Mouse (Mus musculus) intestine, embryonic 15.5 days (tissue): ENCODE measurements around the gene Donson. TPM values are rescaled to one million over a fixed set of nuclear protein-coding genes. Genes with fewer than 3 reads are reported as not detected.
A peak's percentile ranks its signal among the peaks of the same experiment; 100 is the strongest.

Experiments used
- ATAC-seq: fragments of 200-750 bp; cut with Nextera tagmentation; 2 replicates; pipeline ENCODE4 v1.8.0; 2017; ENCODE audit warnings: moderate TSS enrichment, moderate library complexity
- H3K27ac ChIP-seq: fragments of 300-500 bp; sonication (generic); 2 replicates; pipeline ENCODE4 v1.5.1; 2015; ENCODE audit warnings: mild to moderate bottlenecking, inconsistent platforms
- H3K27me3 ChIP-seq: fragments of 300-500 bp; sonication (generic); replicated peaks from 2 replicates; pipeline ENCODE4 v1.6.1; 2015; ENCODE audit warnings: inconsistent platforms
- H3K36me3 ChIP-seq: fragments of 300-500 bp; sonication (generic); 2 replicates; pipeline ENCODE4 v1.6.1; 2015; ENCODE audit warnings: inconsistent platforms
- H3K4me1 ChIP-seq: fragments of 300-500 bp; sonication (generic); replicated peaks from 2 replicates; pipeline ENCODE4 v1.6.1; 2015; ENCODE audit warnings: inconsistent platforms
- H3K4me2 ChIP-seq: fragments of 300-500 bp; sonication (generic); replicated peaks from 2 replicates; pipeline ENCODE4 v1.6.1; 2015; ENCODE audit warnings: mild to moderate bottlenecking, inconsistent platforms
- H3K4me3 ChIP-seq: fragments of 300-500 bp; sonication (generic); replicated peaks from 2 replicates; pipeline ENCODE4 v1.5.1; 2015; ENCODE audit warnings: inconsistent platforms
- H3K9ac ChIP-seq: fragments of 300-500 bp; sonication (generic); 2 replicates; pipeline ENCODE4 v1.6.1; 2015; ENCODE audit warnings: inconsistent platforms
- H3K9me3 ChIP-seq: fragments of 300-500 bp; sonication (generic); 2 replicates; pipeline ENCODE4 v1.6.1; 2016; ENCODE audit warnings: inconsistent platforms
- WGBS: fragments of 180-500 bp; shearing (Covaris S2); methylation state at CpG from one replicate; pipeline ENCODE4 v1.1.7; 2015; 5-methylcytosine and 5-hydroxymethylcytosine counted together
- polyA plus RNA-seq: library from polyadenylated mRNA; unstranded; fragments of >200 nt; fragmentation: Nextera tagmentation; extraction: Ambion mirVana; gene quantifications from 2 replicates; pipeline ENCODE4 v1.2.1, GENCODE M21; 2015

Gene Donson
- polyA plus RNA-seq, 1 experiment from 2014 or later = 17.6 TPM

GRCm38 (mm10) chr16:91716927-91717349 lies 28.4 kb upstream of the Donson start:
- Histone ChIP-seq H3K36me3 (peaks cover 19% of the 10 kb centered on the region), H3K9me3 (no peaks in the 10 kb centered on the region), H3K4me2 (no peak overlapping the region), H3K4me1 (no peaks in the 10 kb centered on the region), H3K27me3 (no peaks in the 10 kb centered on the region), H3K27ac (no peak overlapping the region), H3K9ac (no peak overlapping the region), H3K4me3 (no peak overlapping the region)
- peak; percentile 59; the same call in 1 of the 2 replicates for ATAC-seq
- WGBS = 86% methylated on average over 11 of the region's 11 CpGs

DNA sequence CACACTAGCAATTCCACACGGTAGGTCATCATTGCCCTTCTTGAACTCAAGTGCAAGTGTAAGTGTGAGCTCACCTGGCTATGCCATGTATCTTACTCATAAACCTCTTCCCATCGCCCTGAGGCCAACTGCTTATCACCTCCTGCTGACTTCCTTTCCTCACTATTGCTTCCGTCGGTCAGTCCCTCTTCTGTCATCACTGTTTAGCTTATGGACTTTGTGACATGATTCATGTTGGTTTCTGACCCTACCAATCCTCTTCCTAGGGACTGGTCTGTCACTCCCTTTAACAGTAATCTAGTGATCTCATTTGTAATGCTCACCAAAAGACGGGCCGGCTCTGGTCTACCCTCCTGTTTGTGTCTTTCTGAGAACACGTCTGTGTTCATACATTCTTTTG lies 21.7 kb upstream of the Donson start:
- H3K9ac ChIP-seq = no peak overlapping the region
- H3K4me3 ChIP-seq = no peak overlapping the region
- H3K36me3 ChIP-seq = peaks cover 18% of the 10 kb centered on the region
- H3K27me3 ChIP-seq = no peaks in the 10 kb centered on the region
- H3K9me3 ChIP-seq = no peaks in the 10 kb centered on the region
- no peaks in the 10 kb centered on the region for H3K4me1 ChIP-seq
- peak; percentile 58 for ATAC-seq
- H3K4me2 ChIP-seq = no peak overlapping the region
- 72% methylated on average over 7 of the region's 7 CpGs for WGBS
- no peak overlapping the region for H3K27ac ChIP-seq

GRCm38 (mm10) chr16:91704603-91705340 lies 16.2 kb upstream of the Donson start:
- H3K36me3 ChIP-seq = peaks cover 16% of the 10 kb centered on the region
- H3K9me3 ChIP-seq = no peaks in the 10 kb centered on the region
- ATAC-seq = no peak
- no peak overlapping the region for H3K9ac ChIP-seq
- H3K27ac ChIP-seq = no peak overlapping the region
- WGBS = 88% methylated on average over 14 of the region's 14 CpGs
- peaks cover 14% of the 10 kb centered on the region; the same call in 1 of the 2 replicates for H3K4me1 ChIP-seq
- H3K4me3 ChIP-seq = no peak overlapping the region
- no peak overlapping the region for H3K4me2 ChIP-seq
- no peaks in the 10 kb centered on the region for H3K27me3 ChIP-seq

GRCm38 (mm10) chr16:91702771-91703188 lies 14.2 kb upstream of the Donson start:
- no peak overlapping the region for H3K4me3 ChIP-seq
- no peaks in the 10 kb centered on the region for H3K27me3 ChIP-seq
- peaks cover 18% of the 10 kb centered on the region for H3K36me3 ChIP-seq
- H3K9me3 ChIP-seq = no peaks in the 10 kb centered on the region
- ATAC-seq = peak; percentile 95
- H3K27ac ChIP-seq = no peak overlapping the region
- 44% methylated on average over 3 of the region's 3 CpGs for WGBS
- H3K4me2 ChIP-seq = 0 out of 2 replicates have a peak overlapping the region, but pooled peaks have one; percentile 24
- peaks cover 14% of the 10 kb centered on the region; the same call in 1 of the 2 replicates for H3K4me1 ChIP-seq
- H3K9ac ChIP-seq = no peak overlapping the region

DNA sequence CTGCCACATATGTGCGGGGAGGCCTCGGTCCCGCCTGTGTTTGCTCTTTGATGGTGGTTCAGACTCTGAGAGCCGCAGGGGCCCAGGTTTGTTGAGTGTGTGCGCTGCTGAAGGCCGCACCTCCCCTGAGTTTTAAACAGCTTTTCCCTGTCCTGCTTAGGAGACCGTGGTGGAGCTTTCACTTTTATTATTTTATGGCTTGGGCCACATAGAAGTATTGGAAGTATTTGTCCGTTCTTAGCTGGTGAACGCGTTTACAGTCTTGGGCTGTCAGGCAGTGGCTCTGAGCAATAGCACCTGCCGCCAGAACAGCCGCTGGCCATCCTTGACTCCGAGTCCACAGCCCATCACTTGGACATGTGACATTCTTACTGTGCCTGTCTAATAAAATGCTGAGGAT lies 13.3 kb upstream of the Donson start:
- Histone ChIP-seq H3K27ac (peak overlapping the region; percentile 29; the same call in 1 of the 2 replicates), H3K27me3 (no peaks in the 10 kb centered on the region), H3K4me2 (peak overlapping the region; percentile 24; the same call in 1 of the 2 replicates), H3K4me3 (no peak overlapping the region), H3K36me3 (peaks cover 23% of the 10 kb centered on the region), H3K9me3 (no peaks in the 10 kb centered on the region), H3K9ac (no peak overlapping the region), H3K4me1 (peaks cover 14% of the 10 kb centered on the region; the same call in 1 of the 2 replicates)
- peak; percentile 61 for ATAC-seq
- 28% methylated on average over 13 of the region's 13 CpGs for WGBS

- 87% methylated on average over 1 of the region's 1 CpGs for WGBS
- Histone ChIP-seq H3K36me3 (peaks cover 21% of the 10 kb centered on the region), H3K27ac (no peak overlapping the region)
Measured at GRCm38 (mm10) chr16:91698995-91699394, 10.4 kb upstream of the Donson start.

DNA sequence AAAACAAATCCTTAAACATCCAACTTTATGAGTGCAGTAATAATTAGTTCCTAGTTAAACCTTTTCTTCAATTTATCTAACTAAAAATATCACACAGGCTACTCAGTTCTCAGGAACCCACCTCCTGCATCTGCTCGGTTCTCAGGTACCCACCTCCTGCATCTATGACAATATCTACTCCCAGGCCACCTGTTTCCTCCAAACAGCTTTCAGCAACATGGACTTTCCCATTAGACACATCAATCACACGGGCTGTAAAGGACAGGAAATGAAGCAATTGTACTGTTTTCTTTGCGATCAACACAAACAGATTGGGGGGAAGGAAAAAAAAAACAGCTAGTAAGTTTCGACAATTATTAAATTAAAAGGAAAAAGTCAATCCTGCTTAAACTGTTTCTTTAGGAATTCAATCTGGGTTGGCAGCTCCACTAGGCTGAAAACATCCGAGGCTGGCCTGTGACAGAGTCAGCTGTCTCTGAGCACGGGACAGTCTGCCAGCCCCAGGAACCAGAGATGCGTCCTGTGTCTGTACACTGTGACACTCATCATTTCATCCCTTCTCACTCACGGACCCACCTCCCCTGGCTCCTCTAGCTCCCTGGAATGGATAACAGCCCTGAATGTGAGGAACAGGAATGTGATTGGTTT lies 6.7 kb upstream of the Donson start:
- Histone ChIP-seq H3K4me3 (no peak overlapping the region), H3K36me3 (peaks cover 13% of the 10 kb centered on the region), H3K4me1 (no peaks in the 10 kb centered on the region), H3K4me2 (no peak overlapping the region), H3K9me3 (no peaks in the 10 kb centered on the region), H3K27ac (no peak overlapping the region), H3K9ac (no peak overlapping the region), H3K27me3 (no peaks in the 10 kb centered on the region)
- WGBS = 60% methylated on average over 8 of the region's 8 CpGs
- ATAC-seq = peak; percentile 68; the same call in 1 of the 2 replicates

More at GRCm38 (mm10) chr16:91698995-91699394, 10.4 kb upstream of the Donson start:
- Histone ChIP-seq H3K27me3 (no peaks in the 10 kb centered on the region), H3K9ac (no peak overlapping the region), H3K9me3 (no peaks in the 10 kb centered on the region), H3K4me2 (no peak overlapping the region), H3K4me1 (peaks cover 14% of the 10 kb centered on the region; the same call in 1 of the 2 replicates), H3K4me3 (no peak overlapping the region)
- no peak for ATAC-seq

GRCm38 (mm10) chr16:91694455-91695084 lies 6.0 kb upstream of the Donson start:
- 29% methylated on average over 14 of the region's 14 CpGs for WGBS
- Histone ChIP-seq H3K4me3 (no peak overlapping the region), H3K36me3 (peaks cover 13% of the 10 kb centered on the region), H3K27ac (no peak overlapping the region), H3K27me3 (no peaks in the 10 kb centered on the region), H3K9me3 (no peaks in the 10 kb centered on the region), H3K9ac (no peak overlapping the region), H3K4me2 (no peak overlapping the region), H3K4me1 (peaks cover 3% of the 10 kb centered on the region; the same call in 1 of the 2 replicates)
- ATAC-seq = peak; percentile 91

GRCm38 (mm10) chr16:91689791-91690190 lies 1.2 kb upstream of the Donson start:
- no peak overlapping the region for H3K27ac ChIP-seq
- WGBS = 55% methylated on average over 7 of the region's 7 CpGs
- no peak overlapping the region for H3K4me3 ChIP-seq
- no peaks in the 10 kb centered on the region for H3K27me3 ChIP-seq
- no peaks in the 10 kb centered on the region for H3K9me3 ChIP-seq
- H3K4me1 ChIP-seq = peaks cover 3% of the 10 kb centered on the region
- H3K4me2 ChIP-seq = 0 out of 2 replicates have a peak overlapping the region, but pooled peaks have one; percentile 3
- H3K9ac ChIP-seq = no peak overlapping the region
- H3K36me3 ChIP-seq = peaks cover 3% of the 10 kb centered on the region; the same call in 1 of the 2 replicates
- ATAC-seq = no peak

DNA sequence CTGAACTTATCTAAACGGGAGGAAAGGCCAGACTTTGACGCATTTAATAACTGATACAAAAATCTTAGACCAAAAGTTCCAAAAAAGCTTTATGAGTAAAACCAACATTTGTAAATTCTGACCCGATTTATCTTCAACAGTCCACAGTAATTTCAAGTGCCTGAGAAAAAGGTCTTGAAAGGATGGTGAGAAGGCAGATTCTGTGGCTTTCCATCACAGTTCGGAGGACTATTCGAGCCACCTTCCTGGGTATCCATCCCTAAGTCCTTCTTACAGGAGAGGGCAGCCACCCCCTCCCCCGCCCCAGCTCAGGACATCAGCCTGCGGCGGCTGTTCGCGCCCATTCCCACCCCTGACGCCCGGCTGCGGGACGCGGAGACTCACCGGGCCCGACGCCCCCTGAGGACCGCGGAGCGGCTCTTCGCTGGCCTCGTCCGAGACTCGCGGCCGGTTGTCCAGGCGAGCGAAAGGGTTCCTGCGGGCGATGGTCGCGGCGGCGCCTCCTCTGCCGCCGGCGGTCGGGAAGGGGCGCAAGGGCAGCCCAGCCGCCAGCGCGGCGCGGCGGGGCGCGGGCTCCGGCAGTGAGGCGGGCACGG lies 449 bp downstream of the Donson start:
- peaks cover 8% of the 10 kb centered on the region for H3K36me3 ChIP-seq
- WGBS = 1% methylated on average over 51 of the region's 51 CpGs

DNA sequence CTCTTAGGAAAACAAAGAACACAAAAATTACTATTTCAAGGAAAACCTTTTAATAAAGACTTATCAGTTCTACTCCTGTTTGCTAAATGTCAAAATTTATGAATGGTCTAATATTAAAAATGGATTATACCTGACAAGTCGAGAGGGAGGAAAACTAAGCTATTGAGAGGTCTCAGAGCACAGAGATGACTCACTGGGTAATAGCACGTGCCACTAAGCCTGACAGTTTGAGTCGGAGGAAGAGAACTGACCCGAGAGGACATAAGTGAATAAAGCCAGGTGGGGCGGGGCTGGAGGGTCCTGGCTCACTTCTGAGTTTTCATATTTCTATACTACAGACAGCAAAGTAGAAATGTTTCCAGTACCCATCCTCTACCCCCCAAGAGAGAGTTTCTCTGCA lies 2.2 kb downstream of the Donson start:
- Histone ChIP-seq H3K27me3 (no peaks in the 10 kb centered on the region), H3K27ac (no peak overlapping the region), H3K9ac (no peak overlapping the region), H3K9me3 (no peaks in the 10 kb centered on the region), H3K36me3 (peaks cover 8% of the 10 kb centered on the region), H3K4me1 (peaks cover 3% of the 10 kb centered on the region), H3K4me2 (no peak overlapping the region), H3K4me3 (no peak overlapping the region)
- 69% methylated on average over 5 of the region's 5 CpGs for WGBS
- ATAC-seq = no peak

More for the DNA sequence above, 449 bp downstream of the Donson start:
- H3K4me1 ChIP-seq = peaks cover 3% of the 10 kb centered on the region
- peak overlapping the region; percentile 91 for H3K4me2 ChIP-seq
- peak overlapping the region; percentile 70 for H3K27ac ChIP-seq
- H3K27me3 ChIP-seq = no peaks in the 10 kb centered on the region
- ATAC-seq = peak; percentile 70
- H3K9me3 ChIP-seq = no peaks in the 10 kb centered on the region
- peak overlapping the region; percentile 97 for H3K4me3 ChIP-seq
- H3K9ac ChIP-seq = peak overlapping the region; percentile 91

- peaks cover 8% of the 10 kb centered on the region for H3K36me3 ChIP-seq
- ATAC-seq = no peak
- no peak overlapping the region for H3K4me2 ChIP-seq
- no peaks in the 10 kb centered on the region for H3K9me3 ChIP-seq
- no peak overlapping the region for H3K4me3 ChIP-seq
- no peak overlapping the region for H3K9ac ChIP-seq
- no peak overlapping the region for H3K27ac ChIP-seq
- H3K4me1 ChIP-seq = peaks cover 3% of the 10 kb centered on the region
- H3K27me3 ChIP-seq = no peaks in the 10 kb centered on the region
- WGBS = 76% methylated on average over 5 of the region's 5 CpGs
Measured at GRCm38 (mm10) chr16:91685526-91685925, 3.0 kb downstream of the Donson start.
